Mouse (Mus musculus): ENCODE results near the gene Gm20403.
"Not testable (repeated sequence)": the region's sequence is repeated elsewhere in the genome, so short reads cannot be mapped to it uniquely, and the experiment has no call there.

The Gm20403 gene

DNA sequence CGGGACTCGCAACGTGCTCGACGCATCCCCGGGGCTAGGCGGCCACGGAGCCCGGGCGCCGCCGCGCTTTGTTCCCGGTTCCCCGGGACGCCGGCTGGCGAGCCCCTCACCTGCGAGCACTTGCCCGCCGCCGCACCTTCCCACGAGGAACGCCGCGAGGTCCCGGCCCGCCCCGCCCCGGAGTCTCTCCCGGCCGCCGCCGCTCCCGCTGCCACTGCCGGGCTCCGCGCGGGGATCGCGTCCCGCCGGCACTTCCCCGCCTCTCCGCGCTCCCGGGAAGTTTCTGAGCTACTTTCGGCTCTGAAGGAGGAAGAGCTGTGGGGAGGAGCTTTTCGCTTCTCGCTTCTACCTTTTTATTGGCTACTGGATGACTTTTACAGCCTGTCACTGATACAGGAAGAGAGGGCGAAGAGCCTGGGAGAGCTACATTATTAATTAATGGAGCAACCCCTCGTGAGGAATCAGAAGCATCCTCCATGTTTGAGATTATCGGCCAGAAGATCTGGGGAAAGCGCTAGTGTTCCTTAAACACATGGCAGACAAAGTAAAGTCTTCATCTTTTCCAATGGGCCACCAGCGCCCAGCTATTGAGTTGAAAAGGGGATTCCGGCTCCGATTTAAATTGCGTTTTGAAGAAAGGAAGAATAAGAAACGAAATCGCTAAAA, at the start of gene Gm20403:
Gene Gm20403, minus strand, starts transcription at position 478 of the 666 bp plus-strand sequence.
- peak; percentile 74 for DNase-seq

- no peak for DNase-seq
Measured at GRCm38 (mm10) chr12:55027088-55027487, 40.8 kb upstream of the Gm20403 start.

- DNase-seq, result no peak
Measured at GRCm38 (mm10) chr12:55023284-55023683, 37.0 kb upstream of the Gm20403 start.

DNA sequence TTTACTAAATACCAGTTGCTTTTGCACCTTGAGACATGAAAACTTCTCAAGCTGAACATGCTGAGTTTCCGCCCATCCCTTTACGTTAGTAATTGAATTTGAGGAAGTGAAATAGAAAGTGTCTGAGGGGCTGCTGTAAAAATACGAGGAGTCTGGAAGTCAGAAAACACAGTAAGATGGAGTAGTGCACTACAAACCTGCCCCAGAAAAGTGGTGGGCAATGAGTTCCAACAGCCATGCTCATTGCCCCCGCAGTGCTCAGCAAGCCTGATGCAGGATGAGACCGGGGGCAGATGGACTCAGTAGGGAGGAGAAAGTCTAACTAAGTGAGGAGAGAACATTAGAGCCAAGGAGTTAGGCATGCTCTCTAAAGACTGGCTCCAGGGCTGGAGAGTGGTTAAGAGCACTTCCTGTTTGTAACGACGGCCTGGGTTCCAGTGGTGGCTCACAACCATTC, 33.1 kb upstream of the Gm20403 start:
- no peak for DNase-seq

- DNase-seq, result no peak
Measured at GRCm38 (mm10) chr12:55017119-55017721, 30.9 kb upstream of the Gm20403 start.

- DNase-seq, result no peak
Measured at GRCm38 (mm10) chr12:55016339-55017118, 30.2 kb upstream of the Gm20403 start.

- DNase-seq, result no peak
Measured at GRCm38 (mm10) chr12:55015428-55015827, 29.1 kb upstream of the Gm20403 start.

DNA sequence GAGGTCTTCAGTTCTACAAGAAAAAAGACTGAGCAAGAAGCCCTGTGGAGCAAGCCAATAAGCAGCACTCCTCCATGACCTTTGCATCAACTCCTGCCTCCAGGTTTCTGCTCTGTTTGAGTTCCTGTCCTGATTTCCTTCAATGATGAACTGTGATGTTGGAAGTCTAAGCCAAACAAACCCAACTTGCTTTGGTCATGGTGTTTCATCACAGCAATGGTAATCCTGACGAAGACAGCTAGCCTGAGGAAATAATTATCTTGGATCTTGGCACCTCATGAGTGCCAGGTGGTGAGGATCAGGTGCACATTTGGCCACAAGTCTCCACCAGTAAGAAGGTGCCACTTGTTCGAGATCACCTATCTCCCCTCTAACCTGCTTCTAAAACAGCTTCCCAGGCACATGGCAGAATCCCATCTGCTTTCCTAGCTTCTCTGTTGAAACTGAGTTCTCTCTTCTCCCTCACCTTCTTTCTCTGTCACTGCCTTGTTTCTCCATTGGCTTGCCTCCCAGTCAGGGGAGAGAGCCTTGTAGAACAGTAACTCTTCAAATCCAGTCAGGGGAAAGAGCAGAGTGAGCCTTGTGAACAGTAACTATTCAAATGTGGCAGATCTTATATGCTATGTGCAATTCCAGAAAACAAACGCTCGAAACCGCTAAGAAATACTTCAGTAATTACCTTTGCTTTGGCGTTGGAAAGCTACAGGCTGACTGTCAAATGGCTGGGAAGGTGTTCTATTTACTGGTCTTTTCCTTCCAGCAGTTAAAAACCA, 27.5 kb upstream of the Gm20403 start, which contains the start of gene Baz1a:
Gene Baz1a, minus strand, starts transcription at position 723 of the 773 bp plus-strand sequence.
- no peak for DNase-seq

- no peak for DNase-seq
Measured at GRCm38 (mm10) chr12:55013031-55013430, 26.7 kb upstream of the Gm20403 start.

DNA sequence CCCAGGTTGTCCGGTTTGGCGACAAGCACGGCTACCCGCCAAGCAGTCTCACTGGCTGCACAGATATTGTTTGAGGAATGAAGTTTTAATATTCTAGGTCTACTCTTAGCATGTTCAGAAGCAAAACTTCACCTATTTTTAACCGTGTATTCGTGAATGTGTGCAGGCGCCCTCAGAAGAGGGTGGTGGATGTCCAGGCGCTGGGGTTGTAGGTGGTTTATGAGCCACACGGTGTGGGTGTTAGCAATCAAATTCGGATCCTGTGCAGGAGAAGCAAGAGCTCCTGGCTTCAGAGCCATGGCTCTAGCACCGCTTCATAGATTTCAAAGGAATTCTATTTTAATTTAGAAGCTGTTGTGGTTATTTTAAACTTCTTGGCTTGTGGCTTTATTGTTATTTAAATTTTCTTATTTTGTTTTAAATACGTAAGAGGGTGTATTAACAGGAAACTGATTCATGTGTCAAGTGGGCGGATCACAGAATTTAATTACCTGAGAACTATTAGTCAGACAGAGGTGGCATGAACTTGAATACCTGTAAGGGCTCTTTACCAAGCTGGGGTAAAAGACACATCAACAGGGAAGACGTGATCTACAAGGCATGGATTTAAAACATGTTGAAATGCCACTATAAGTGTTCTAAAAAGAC, 21.2 kb upstream of the Gm20403 start:
- DNase-seq, result no peak

DNA sequence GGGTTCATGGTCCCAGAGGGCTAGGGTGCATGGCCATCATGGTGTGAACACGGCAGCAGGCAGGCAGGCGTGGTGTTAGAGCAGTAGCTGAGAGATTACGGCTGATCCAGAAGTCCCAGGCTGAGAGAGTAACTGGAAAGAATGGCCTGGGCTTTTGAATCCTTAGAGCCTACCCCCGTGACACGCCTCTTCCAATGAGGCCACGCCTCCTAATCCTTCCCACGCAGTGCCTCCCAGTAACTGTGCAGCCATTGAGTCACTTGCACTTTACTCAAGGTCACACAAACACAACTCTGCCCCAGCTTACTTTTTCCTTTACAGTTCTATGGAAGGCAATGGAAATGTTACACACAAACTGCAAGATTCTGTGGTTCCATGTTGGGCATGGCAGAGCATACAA, 19.7 kb upstream of the Gm20403 start:
- DNase-seq, result no peak

GRCm38 (mm10) chr12:55004396-55004795, 18.1 kb upstream of the Gm20403 start:
- DNase-seq, result no peak

DNA sequence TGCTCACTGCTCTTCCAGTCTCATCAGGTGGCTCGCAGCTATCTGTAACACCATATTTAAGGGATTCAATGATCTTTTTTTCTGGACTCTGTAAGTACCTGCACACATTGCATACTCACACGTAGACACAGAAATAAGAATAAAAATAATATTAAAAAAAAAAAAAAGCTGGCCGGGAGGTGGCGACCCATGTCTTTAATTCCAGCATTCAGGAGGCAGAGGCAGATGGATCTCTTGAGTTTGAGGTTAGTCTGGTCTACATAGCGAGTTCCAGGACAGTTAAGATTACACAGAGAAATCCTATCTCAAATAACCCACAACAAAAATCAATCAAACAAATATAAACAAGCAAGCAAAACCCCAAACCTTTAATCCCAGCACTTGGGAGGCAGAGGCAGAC, 17.5 kb upstream of the Gm20403 start:
- no peak for DNase-seq

GRCm38 (mm10) chr12:55002532-55002931, 16.2 kb upstream of the Gm20403 start:
- not testable (repeated sequence) for DNase-seq

DNA sequence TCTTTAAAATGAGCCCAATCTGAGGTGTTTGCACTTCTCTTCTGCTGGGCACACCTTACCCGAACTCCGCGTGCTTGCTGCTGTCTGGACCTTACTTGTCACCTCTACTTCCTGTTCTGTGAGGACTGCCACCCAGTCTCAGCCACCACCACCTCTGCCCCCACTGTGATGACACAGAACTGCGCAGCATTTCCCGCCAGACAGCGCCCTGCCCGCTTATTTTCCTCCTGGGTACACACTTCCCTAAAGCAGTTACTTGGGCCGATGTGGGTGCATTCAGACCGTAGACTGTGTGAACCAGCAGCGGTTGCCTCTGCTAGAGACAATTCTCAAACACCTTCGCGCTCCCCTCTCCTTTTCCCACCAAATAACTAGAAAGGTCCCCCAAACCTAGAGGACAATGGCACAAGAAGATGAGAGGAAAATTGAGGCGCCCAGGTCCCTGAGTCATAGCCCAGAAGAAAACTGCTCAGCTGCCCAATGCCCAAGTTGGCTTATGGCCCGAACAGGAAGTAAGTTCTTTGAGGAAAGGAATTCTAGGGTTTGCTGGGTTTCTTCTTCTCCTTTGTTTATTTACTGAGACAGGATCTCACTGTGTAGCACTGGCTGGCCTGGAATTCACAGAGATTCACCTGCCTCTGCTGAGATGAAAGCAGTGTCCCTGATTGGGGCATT, 12.8 kb upstream of the Gm20403 start:
- DNase-seq, result peak; percentile 50

DNA sequence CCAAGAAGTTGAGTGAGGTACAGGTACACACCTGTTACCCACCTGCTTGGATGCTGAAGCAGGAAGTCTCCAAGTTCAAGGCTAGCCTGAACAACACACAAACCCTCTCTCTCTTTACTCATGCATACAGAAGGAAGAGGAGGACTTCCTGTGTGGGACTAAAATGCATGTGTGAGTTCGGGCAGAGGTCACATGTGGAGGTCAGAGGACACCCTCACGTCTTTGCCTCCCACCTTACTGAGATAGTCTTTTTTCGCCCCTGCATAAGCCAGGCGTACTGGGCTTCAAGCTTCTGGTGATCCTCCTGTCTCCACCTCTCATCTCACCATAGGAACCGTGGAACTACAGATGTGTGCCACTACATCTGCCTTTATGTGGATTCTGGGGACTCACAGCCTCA, 12.1 kb upstream of the Gm20403 start:
- DNase-seq, result no peak

- DNase-seq, result no peak
Measured at GRCm38 (mm10) chr12:54996979-54997474, 10.7 kb upstream of the Gm20403 start.

GRCm38 (mm10) chr12:54995965-54996364, 9.6 kb upstream of the Gm20403 start:
- DNase-seq, result no peak

DNA sequence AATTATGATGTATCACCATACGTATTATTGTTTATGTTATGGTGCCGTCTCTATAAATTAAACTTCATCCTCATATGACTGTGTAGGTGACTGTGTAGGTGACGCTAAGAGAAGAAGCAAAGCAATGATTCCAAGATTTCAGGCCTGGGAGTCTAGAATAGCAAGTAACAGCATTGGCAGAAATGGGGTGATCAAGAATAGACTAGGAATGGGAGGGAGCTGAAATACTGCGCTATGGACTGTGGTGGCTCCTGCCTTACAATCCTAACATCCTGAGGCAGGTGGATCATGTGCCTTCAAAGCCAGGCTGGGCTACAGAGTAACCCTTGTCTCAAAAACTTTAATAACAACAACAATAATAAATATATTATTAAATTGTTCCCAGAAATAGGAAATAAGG, 8.1 kb upstream of the Gm20403 start:
- DNase-seq, result no peak

DNA sequence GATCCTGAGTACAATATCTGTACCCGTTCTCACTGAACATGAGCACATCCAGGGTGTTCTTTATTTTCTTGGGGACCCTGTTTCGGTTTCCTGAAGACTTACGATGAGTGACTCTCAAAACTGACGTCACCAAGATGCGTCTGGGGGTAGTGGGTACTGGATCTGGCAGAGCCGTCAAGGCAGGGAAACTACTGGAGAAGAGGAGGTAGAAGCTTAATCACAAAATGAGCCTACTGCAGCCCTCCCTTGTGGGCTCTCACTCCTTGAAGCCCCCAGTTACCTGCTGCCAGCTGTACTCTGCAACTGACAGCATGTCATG, 7.7 kb upstream of the Gm20403 start:
- DNase-seq, result no peak

DNA sequence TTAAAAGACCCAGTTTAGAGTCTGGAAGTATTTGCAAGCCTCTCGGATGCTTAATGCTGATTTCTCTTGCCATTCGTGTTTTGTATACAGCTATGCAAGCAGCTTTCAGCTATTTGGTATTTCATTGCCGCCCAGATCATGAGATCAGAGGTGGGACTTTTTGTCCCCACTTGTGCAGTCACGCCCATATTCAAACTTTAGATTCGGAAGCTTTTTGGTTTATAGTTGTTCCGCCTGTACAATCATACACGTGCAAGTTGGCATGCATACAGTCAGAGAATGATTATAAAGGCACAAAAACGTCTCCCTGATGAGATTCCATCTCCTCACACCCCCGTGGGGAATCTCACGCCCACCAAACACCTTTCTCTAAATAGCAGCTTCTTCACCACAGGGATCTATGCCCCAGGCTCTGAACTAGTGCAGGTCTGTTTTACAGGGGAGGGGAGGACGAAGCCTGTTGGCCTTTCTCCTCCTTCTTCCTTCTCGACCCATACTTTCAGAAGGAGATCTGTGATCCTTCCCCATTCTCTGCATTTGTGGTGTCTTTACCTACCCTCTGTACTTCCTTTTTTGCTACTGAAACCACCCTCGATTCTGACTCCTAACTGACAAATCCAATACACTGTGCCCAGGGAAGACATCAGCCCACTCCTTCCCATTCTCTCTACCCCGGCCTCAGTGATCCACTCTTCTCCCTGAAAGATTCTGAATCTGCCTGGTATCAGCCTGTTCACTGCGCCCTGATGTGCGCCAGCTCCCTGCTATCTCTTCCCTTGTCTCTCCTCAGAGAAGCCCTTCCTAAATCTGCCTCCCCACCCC, 7.1 kb upstream of the Gm20403 start:
- no peak for DNase-seq
